Mouse (Mus musculus): Measurements from ENCODE around the gene Selenop. TPM values are rescaled to one million over a fixed set of nuclear protein-coding genes. Genes with fewer than 3 reads are reported as not detected.
"Not testable (repeated sequence)": the region's sequence is repeated elsewhere in the genome, so short reads cannot be mapped to it uniquely, and the experiment has no call there.

Gene Selenop
- polyA plus RNA-seq (2016; fragmentation: Nextera tagmentation; extraction: Ambion mirVana): 70.6 and 75.1 TPM in 2 replicates

DNA sequence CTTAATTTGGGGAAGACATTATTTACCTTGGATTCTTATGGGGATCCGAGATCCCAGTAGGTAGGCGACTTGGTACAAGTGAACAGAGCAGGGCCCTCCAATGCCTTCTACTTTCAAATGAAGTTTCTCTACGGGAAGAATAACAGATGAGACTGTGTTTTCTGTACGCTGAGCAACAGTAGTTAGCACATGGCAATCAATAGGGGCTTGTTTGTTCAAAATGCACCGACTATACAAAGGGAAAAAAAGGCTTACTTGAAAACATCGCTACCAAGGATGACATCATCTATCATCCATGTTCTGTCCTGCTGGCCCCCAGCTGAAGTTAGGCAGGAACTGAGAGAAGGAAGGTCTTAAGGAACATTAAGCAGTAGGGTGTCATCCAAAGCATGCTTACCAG lies at the start of gene Selenop:
Selenop (plus strand) TSS at position 301 of the 400 bp plus-strand sequence.
- H3K9me3 ChIP-seq: no peaks in the 10 kb centered on the region
- peaks cover 21% of the 10 kb centered on the region; the same call in 1 of the 2 replicates for H3K4me1 ChIP-seq (replicated peaks)
- H3K27me3 ChIP-seq (ENCODE audit: insufficient read depth, poor library complexity, severe bottlenecking): no peaks in the 10 kb centered on the region
- no peak within 1 kb of the TSS for H3K27ac ChIP-seq
- no peaks in the 10 kb centered on the region for H3K36me3 ChIP-seq
- no peak within 1 kb of the TSS for H3K4me3 ChIP-seq
- DNase-seq (ENCODE audit: low spot score): no peak
- whole genome bisulfite sequencing: 86% methylated on average over 6 of the region's 6 CpGs

GRCm38 (mm10) chr15:3218668-3219067 lies 49.7 kb upstream of the Selenop start:
- H3K4me1 ChIP-seq (replicated peaks); H3K36me3 ChIP-seq; H3K27me3 ChIP-seq (ENCODE audit: insufficient read depth, poor library complexity, severe bottlenecking); DNase-seq (ENCODE audit: low spot score); H3K27ac ChIP-seq; H3K9me3 ChIP-seq; H3K4me3 ChIP-seq: not testable (repeated sequence)
- 90% methylated on average over 4 of the region's 4 CpGs for WGBS

GRCm38 (mm10) chr15:3222803-3223437 lies 45.4 kb upstream of the Selenop start:
- Histone ChIP-seq H3K36me3 (no peaks in the 10 kb centered on the region), H3K27ac (no peak overlapping the region), H3K9me3 (no peaks in the 10 kb centered on the region), H3K4me1 (replicated peaks) (no peaks in the 10 kb centered on the region), H3K27me3 (ENCODE audit: insufficient read depth, poor library complexity, severe bottlenecking) (no peaks in the 10 kb centered on the region), H3K4me3 (no peak overlapping the region)
- WGBS: 91% methylated on average over 5 of the region's 5 CpGs
- no peak for DNase-seq (ENCODE audit: low spot score)

DNA sequence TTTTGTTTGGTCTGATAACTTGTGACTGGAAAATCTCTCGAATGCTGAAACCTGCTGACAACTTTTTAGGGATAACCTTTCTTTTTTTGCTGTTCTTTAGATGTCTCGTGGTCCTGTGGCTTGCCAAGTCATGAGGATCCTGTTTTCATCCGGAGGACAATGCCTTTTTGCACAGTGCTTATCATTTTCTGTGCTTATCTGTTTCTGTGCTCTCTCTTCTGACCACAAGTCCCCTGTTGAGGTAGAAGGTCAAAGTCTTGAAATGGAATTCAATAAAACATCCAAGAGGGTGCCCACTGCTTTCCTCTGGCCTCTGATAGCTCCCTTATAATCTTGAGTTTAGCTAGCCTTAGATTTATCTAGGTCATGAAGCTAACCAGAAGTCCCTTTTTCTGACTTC lies 41.8 kb upstream of the Selenop start:
- H3K36me3 ChIP-seq: no peaks in the 10 kb centered on the region
- H3K4me3 ChIP-seq: no peak overlapping the region
- no peak overlapping the region for H3K27ac ChIP-seq
- no peaks in the 10 kb centered on the region for H3K9me3 ChIP-seq
- no peak for DNase-seq (ENCODE audit: low spot score)
- H3K4me1 ChIP-seq (replicated peaks): peaks cover 13% of the 10 kb centered on the region
- H3K27me3 ChIP-seq (ENCODE audit: insufficient read depth, poor library complexity, severe bottlenecking): no peaks in the 10 kb centered on the region
- WGBS: 80% methylated on average over 3 of the region's 3 CpGs

GRCm38 (mm10) chr15:3228185-3228584 lies 40.2 kb upstream of the Selenop start:
- H3K4me1 ChIP-seq (replicated peaks): peaks cover 25% of the 10 kb centered on the region
- H3K9me3 ChIP-seq: no peaks in the 10 kb centered on the region
- 77% methylated on average over 2 of the region's 2 CpGs for WGBS
- no peak overlapping the region for H3K4me3 ChIP-seq
- no peak overlapping the region for H3K27ac ChIP-seq
- no peaks in the 10 kb centered on the region for H3K36me3 ChIP-seq
- H3K27me3 ChIP-seq (ENCODE audit: insufficient read depth, poor library complexity, severe bottlenecking): no peaks in the 10 kb centered on the region
- DNase-seq (ENCODE audit: low spot score): no peak

DNA sequence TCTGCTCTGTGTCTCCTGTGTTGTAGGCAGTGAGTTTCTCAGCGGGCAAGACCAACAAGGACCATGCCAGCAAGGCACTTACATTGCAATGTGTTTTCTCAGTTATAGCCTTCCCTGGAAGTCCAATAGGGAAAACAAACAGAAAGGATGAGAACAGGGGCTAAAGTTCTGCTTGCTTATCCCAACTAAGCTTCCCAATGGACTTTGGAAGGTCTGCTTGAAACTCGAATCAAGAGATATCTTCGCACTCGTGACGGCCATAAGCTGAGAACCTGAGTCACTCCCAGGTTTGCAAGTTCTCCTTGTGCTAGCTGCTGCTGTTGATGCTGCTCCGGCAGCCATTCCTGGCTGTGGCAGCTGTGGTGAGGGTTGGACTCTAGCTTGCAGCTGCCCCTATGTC lies 39.4 kb upstream of the Selenop start:
- Histone ChIP-seq H3K27ac (no peak overlapping the region), H3K36me3 (no peaks in the 10 kb centered on the region), H3K4me3 (no peak overlapping the region), H3K9me3 (no peaks in the 10 kb centered on the region), H3K27me3 (ENCODE audit: insufficient read depth, poor library complexity, severe bottlenecking) (no peaks in the 10 kb centered on the region), H3K4me1 (replicated peaks) (peaks cover 28% of the 10 kb centered on the region)
- WGBS: 93% methylated on average over 6 of the region's 6 CpGs
- DNase-seq (ENCODE audit: low spot score): no peak

DNA sequence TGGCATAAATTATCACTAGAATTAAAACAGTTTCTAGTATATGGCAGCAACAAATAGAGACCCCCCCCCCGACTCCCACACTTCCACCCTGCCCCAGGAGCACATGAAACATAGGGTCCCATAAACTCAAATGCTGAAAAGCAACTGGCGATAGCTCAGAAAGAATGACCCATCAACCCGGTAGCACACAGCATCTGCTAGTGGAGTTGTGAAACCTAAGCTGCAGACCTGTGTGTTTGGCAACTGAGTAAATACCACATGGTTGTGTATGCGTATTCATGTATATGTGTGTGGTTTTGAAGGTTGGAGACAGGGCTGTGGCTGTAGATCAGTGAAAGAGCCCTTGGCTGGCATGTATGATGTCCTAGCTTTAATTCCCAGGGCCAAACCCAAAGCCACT lies 37.3 kb upstream of the Selenop start:
- no peak for DNase-seq (ENCODE audit: low spot score)
- no peak overlapping the region for H3K4me3 ChIP-seq
- peaks cover 28% of the 10 kb centered on the region for H3K4me1 ChIP-seq (replicated peaks)
- H3K27me3 ChIP-seq (ENCODE audit: insufficient read depth, poor library complexity, severe bottlenecking): no peaks in the 10 kb centered on the region
- WGBS: 86% methylated on average over 4 of the region's 4 CpGs
- no peak overlapping the region; the same call in 1 of the 2 replicates for H3K27ac ChIP-seq
- H3K36me3 ChIP-seq: no peaks in the 10 kb centered on the region
- H3K9me3 ChIP-seq: no peaks in the 10 kb centered on the region

GRCm38 (mm10) chr15:3232168-3232835 lies 36.0 kb upstream of the Selenop start:
- WGBS: 18% methylated on average over 9 of the region's 9 CpGs
- DNase-seq (ENCODE audit: low spot score): peak; percentile 67
- H3K36me3 ChIP-seq: no peaks in the 10 kb centered on the region

GRCm38 (mm10) chr15:3233837-3234551 lies 34.4 kb upstream of the Selenop start:
- H3K27me3 ChIP-seq (ENCODE audit: insufficient read depth, poor library complexity, severe bottlenecking): no peaks in the 10 kb centered on the region
- 94% methylated on average over 3 of the region's 3 CpGs for WGBS

More at GRCm38 (mm10) chr15:3232168-3232835, 36.0 kb upstream of the Selenop start:
- Histone ChIP-seq H3K9me3 (no peaks in the 10 kb centered on the region), H3K27me3 (ENCODE audit: insufficient read depth, poor library complexity, severe bottlenecking) (no peaks in the 10 kb centered on the region), H3K4me1 (replicated peaks) (peaks cover 28% of the 10 kb centered on the region), H3K27ac (peak overlapping the region; percentile 73), H3K4me3 (no peak overlapping the region)

DNA sequence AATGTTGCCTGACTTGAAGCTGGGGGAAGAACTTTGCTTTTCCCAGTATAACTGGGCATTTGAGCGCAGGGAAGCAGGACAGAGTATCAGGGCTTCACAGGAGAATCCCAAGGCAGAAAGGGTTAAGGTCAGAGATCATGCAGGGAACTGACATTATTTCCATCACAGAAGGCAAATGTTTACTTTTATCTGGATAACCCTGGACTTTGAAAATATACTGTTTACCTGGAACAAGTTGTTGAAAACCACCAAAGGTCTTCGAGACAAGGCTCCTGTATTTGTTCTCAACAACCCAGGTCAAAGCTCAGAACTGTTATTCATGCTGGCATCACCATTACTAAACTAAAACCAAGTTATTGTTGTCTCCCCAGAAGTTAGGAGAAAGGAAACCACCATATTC lies 32.0 kb upstream of the Selenop start:
- H3K4me1 ChIP-seq (replicated peaks): peaks cover 15% of the 10 kb centered on the region
- WGBS: 85% methylated on average over 2 of the region's 2 CpGs
- no peak for DNase-seq (ENCODE audit: low spot score)
- H3K9me3 ChIP-seq: no peaks in the 10 kb centered on the region
- no peak overlapping the region for H3K4me3 ChIP-seq
- H3K36me3 ChIP-seq: no peaks in the 10 kb centered on the region
- H3K27ac ChIP-seq: no peak overlapping the region
- H3K27me3 ChIP-seq (ENCODE audit: insufficient read depth, poor library complexity, severe bottlenecking): no peaks in the 10 kb centered on the region

More at GRCm38 (mm10) chr15:3233837-3234551, 34.4 kb upstream of the Selenop start:
- Histone ChIP-seq H3K9me3 (no peaks in the 10 kb centered on the region), H3K4me1 (replicated peaks) (peaks cover 28% of the 10 kb centered on the region), H3K27ac (no peak overlapping the region), H3K36me3 (no peaks in the 10 kb centered on the region), H3K4me3 (no peak overlapping the region)
- no peak for DNase-seq (ENCODE audit: low spot score)

DNA sequence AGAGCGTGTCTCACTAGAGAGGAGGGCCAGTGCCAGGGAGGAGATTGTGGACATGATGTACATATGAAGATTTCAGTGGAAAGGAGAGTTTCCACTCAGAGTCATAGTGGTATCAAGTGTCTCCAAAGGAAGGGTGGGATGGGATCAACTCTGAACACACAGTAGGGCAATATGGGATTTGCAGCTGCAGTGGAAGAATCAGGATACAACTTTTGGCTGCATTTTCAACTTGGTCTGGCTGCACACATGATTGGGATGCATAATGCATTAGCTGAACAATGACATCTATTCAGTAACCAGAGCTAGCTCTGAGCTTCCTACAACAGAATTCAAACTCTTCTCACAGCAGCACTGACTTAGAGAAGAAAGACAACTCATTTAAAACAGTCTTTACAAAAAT lies 30.4 kb upstream of the Selenop start:
- peaks cover 5% of the 10 kb centered on the region for H3K4me1 ChIP-seq (replicated peaks)
- no peaks in the 10 kb centered on the region for H3K36me3 ChIP-seq
- no peak overlapping the region for H3K4me3 ChIP-seq
- WGBS: 88% methylated on average over 1 of the region's 1 CpGs
- no peak for DNase-seq (ENCODE audit: low spot score)
- H3K27ac ChIP-seq: no peak overlapping the region
- no peaks in the 10 kb centered on the region for H3K27me3 ChIP-seq (ENCODE audit: insufficient read depth, poor library complexity, severe bottlenecking)
- no peaks in the 10 kb centered on the region for H3K9me3 ChIP-seq

DNA sequence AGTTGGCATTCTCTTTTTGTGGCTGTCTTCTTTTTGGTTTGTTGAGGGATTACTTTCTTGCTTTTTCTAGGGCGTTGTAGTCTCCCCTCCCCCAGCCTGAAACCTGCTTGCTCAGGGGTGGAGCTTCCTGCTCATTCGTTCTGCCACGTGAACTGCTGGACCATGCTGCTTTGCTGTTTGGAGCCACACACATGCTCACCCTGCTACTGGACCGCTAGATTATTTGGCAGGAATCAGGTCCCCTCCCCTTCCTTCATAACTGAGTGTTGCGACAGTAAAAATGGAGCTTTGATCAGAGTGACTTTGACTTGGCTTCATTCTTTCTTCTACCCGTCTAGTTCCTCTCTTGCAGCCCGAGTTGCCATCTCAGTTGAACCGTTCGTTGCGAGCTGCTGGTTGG lies 23.3 kb upstream of the Selenop start:
- not testable (repeated sequence) for H3K9me3 ChIP-seq; H3K4me1 ChIP-seq (replicated peaks); DNase-seq (ENCODE audit: low spot score); H3K36me3 ChIP-seq; H3K27me3 ChIP-seq (ENCODE audit: insufficient read depth, poor library complexity, severe bottlenecking); H3K4me3 ChIP-seq; H3K27ac ChIP-seq
- WGBS: 88% methylated on average over 10 of the region's 10 CpGs

DNA sequence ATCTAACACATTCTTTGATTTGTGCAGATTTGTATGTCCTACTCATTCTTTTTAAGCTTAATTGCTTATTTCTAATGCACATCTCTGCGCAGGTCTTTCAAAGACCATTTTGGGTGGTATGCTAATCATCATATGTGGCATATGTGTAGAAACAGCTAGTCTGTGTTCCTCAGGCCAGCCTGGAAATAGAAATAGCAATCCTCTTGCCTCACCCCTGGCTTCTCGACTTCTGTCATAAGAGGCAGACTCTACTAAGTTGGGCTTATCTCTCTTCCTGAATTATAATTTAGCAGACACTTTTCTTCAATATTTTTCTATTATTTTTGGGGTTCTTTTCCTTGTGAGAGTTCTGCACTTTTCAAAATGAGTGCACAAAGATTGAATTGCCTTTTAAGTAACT lies 17.7 kb upstream of the Selenop start:
- H3K4me3 ChIP-seq: no peak overlapping the region
- no peak overlapping the region for H3K27ac ChIP-seq
- no peaks in the 10 kb centered on the region for H3K9me3 ChIP-seq
- no peak for DNase-seq (ENCODE audit: low spot score)
- no peaks in the 10 kb centered on the region for H3K27me3 ChIP-seq (ENCODE audit: insufficient read depth, poor library complexity, severe bottlenecking)
- no peaks in the 10 kb centered on the region for H3K4me1 ChIP-seq (replicated peaks)
- no peaks in the 10 kb centered on the region for H3K36me3 ChIP-seq
- 84% methylated on average over 2 of the region's 2 CpGs for WGBS

All from hindbrain, embryonic 10.5 days (tissue).